Mouse (Mus musculus) midbrain, embryonic 16.5 days (tissue): ENCODE measurements around the gene Tmem8. TPM values are rescaled to one million over a fixed set of nuclear protein-coding genes. Genes with fewer than 3 reads are reported as not detected.
A peak's percentile ranks its signal among the peaks of the same experiment; 100 is the strongest.
"Not testable (repeated sequence)": the region's sequence is repeated elsewhere in the genome, so short reads cannot be mapped to it uniquely, and the experiment has no call there.

ENCODE experiments used
- ATAC-seq: fragments of 200-750 bp; cut with Nextera tagmentation; 2 replicates; pipeline ENCODE4 v1.8.0; 2017; ENCODE audit warnings: moderate TSS enrichment
- H3K27ac ChIP-seq: fragments of 300-500 bp; sonication (generic); 2 replicates; pipeline ENCODE4 v1.5.1; 2014; ENCODE audit warnings: mild to moderate bottlenecking, low read length, mixed read lengths
- H3K27me3 ChIP-seq: fragments of 300-500 bp; sonication (generic); 2 replicates; pipeline ENCODE4 v1.6.1; 2014; ENCODE audit warnings: low read depth, low read length, mixed read lengths; ENCODE audit not compliant: control insufficient read depth, insufficient read depth
- H3K36me3 ChIP-seq: fragments of 300-500 bp; sonication (generic); 2 replicates; pipeline ENCODE4 v1.6.1; 2014; ENCODE audit warnings: mild to moderate bottlenecking, low read length, moderate library complexity, mixed read lengths; ENCODE audit not compliant: control insufficient read depth, insufficient read depth
- H3K4me1 ChIP-seq: fragments of 300-500 bp; sonication (generic); 2 replicates; pipeline ENCODE4 v1.6.1; 2014; ENCODE audit warnings: mild to moderate bottlenecking, low read length, mixed read lengths; ENCODE audit not compliant: control insufficient read depth, insufficient read depth
- H3K4me2 ChIP-seq: fragments of 300-500 bp; sonication (generic); 2 replicates; pipeline ENCODE4 v1.6.1; 2014; ENCODE audit warnings: mild to moderate bottlenecking, low read length, mixed read lengths
- H3K4me3 ChIP-seq: fragments of 300-500 bp; sonication (generic); 2 replicates; pipeline ENCODE4 v1.5.1; 2014; ENCODE audit warnings: low read depth, mild to moderate bottlenecking, low read length, moderate library complexity, mixed read lengths
- H3K9ac ChIP-seq: fragments of 300-500 bp; sonication (generic); 2 replicates; pipeline ENCODE4 v1.6.1; 2014; ENCODE audit warnings: low read depth, low read length, mixed read lengths
- H3K9me3 ChIP-seq: fragments of 300-500 bp; sonication (generic); replicated peaks from 2 replicates; pipeline ENCODE4 v1.6.1; 2014; ENCODE audit warnings: mild to moderate bottlenecking, low read length, mixed read lengths; ENCODE audit not compliant: control insufficient read depth, poor library complexity, severe bottlenecking
- WGBS: fragments of 180-500 bp; shearing (Covaris S2); extraction: QIAGEN DNeasy Blood & Tissue Kit; methylation state at CpG from one replicate; pipeline ENCODE4 v1.1.7; 2014; 5-methylcytosine and 5-hydroxymethylcytosine counted together
- polyA plus RNA-seq: library from polyadenylated mRNA; unstranded; fragments of >200 nt; fragmentation: Nextera tagmentation; extraction: Ambion mirVana; gene quantifications from 2 replicates; pipeline ENCODE4 v1.2.1, GENCODE M21; 2015

Gene Tmem8
- polyA plus RNA-seq, 1 experiment from 2014 or later = 3.8 TPM

GRCm38 (mm10) chr17:26105619-26106018 lies 7.5 kb upstream of the Tmem8 start:
- Histone ChIP-seq H3K4me2 (no peak overlapping the region), H3K4me3 (no peak overlapping the region), H3K9ac (no peak overlapping the region), H3K4me1 (no peaks in the 10 kb centered on the region), H3K36me3 (no peaks in the 10 kb centered on the region), H3K27me3 (peaks cover under 1% of the 10 kb centered on the region; the same call in 1 of the 2 replicates), H3K9me3 (no peaks in the 10 kb centered on the region), H3K27ac (no peak overlapping the region)
- WGBS = 77% methylated on average over 4 of the region's 4 CpGs
- no peak for ATAC-seq

- ATAC-seq = no peak
- no peak overlapping the region for H3K9ac ChIP-seq
- H3K4me2 ChIP-seq = no peak overlapping the region
- H3K27me3 ChIP-seq = peaks cover 15% of the 10 kb centered on the region
- no peak overlapping the region for H3K4me3 ChIP-seq
- 13% methylated on average over 4 of the region's 4 CpGs for WGBS
- no peak overlapping the region for H3K27ac ChIP-seq
- no peaks in the 10 kb centered on the region for H3K36me3 ChIP-seq
- H3K9me3 ChIP-seq = no peaks in the 10 kb centered on the region
- peaks cover 3% of the 10 kb centered on the region for H3K4me1 ChIP-seq
Observed at GRCm38 (mm10) chr17:26110156-26110555, 2.9 kb upstream of the Tmem8 start.

GRCm38 (mm10) chr17:26111024-26111423 lies 2.1 kb upstream of the Tmem8 start:
- ATAC-seq = no peak
- no peak overlapping the region for H3K4me2 ChIP-seq
- 7% methylated on average over 4 of the region's 4 CpGs for WGBS

GRCm38 (mm10) chr17:26111722-26112121 lies 1.4 kb upstream of the Tmem8 start:
- Histone ChIP-seq H3K9me3 (no peaks in the 10 kb centered on the region), H3K9ac (no peak overlapping the region), H3K27me3 (peaks cover 23% of the 10 kb centered on the region), H3K4me2 (no peak overlapping the region), H3K4me3 (no peak overlapping the region), H3K4me1 (peaks cover 3% of the 10 kb centered on the region), H3K36me3 (no peaks in the 10 kb centered on the region), H3K27ac (no peak overlapping the region)
- ATAC-seq = no peak
- WGBS = 17% methylated on average over 4 of the region's 4 CpGs

More at GRCm38 (mm10) chr17:26111024-26111423, 2.1 kb upstream of the Tmem8 start:
- Histone ChIP-seq H3K36me3 (no peaks in the 10 kb centered on the region), H3K4me1 (peaks cover 3% of the 10 kb centered on the region), H3K27ac (no peak overlapping the region), H3K9me3 (no peaks in the 10 kb centered on the region), H3K4me3 (no peak overlapping the region), H3K27me3 (peaks cover 23% of the 10 kb centered on the region), H3K9ac (no peak overlapping the region)

DNA sequence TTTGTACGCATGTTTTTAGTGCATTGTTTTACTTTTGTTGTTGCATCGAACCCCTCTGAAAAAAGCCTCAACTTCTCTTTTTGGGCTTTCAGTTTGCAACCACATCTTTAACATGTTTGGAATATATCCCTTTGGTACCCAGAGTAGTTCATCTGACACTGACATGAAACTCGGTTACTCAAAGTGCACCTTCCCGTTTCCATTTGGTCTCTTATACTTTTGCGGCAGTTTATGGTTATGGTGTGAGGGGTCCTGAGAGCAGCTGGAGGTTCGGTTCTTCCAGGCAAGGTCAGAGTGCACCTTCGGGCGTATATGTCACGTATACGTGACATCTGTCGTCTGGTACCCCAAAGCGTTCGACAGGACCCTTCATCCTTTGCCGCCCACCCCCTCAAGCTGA lies 348 bp upstream of the Tmem8 start:
- no peaks in the 10 kb centered on the region for H3K9me3 ChIP-seq
- peaks cover 3% of the 10 kb centered on the region for H3K4me1 ChIP-seq
- peaks cover 23% of the 10 kb centered on the region for H3K27me3 ChIP-seq
- WGBS = 15% methylated on average over 14 of the region's 14 CpGs
- no peak for ATAC-seq
- peak overlapping the region; percentile 93 for H3K4me2 ChIP-seq
- H3K27ac ChIP-seq = peak overlapping the region; percentile 58; the same call in 1 of the 2 replicates
- H3K36me3 ChIP-seq = no peaks in the 10 kb centered on the region
- H3K4me3 ChIP-seq = peak overlapping the region; percentile 76
- H3K9ac ChIP-seq = peak overlapping the region; percentile 85

- Histone ChIP-seq H3K9me3 (no peaks in the 10 kb centered on the region), H3K4me1 (peaks cover 3% of the 10 kb centered on the region), H3K4me2 (peak overlapping the region; percentile 93), H3K4me3 (peak overlapping the region; percentile 76), H3K36me3 (no peaks in the 10 kb centered on the region), H3K27ac (no peak overlapping the region), H3K27me3 (peaks cover 23% of the 10 kb centered on the region), H3K9ac (peak overlapping the region; percentile 85)
- WGBS = 12% methylated on average over 8 of the region's 8 CpGs
- no peak for ATAC-seq
Observed at GRCm38 (mm10) chr17:26114061-26114460, 962 bp downstream of the Tmem8 start.

DNA sequence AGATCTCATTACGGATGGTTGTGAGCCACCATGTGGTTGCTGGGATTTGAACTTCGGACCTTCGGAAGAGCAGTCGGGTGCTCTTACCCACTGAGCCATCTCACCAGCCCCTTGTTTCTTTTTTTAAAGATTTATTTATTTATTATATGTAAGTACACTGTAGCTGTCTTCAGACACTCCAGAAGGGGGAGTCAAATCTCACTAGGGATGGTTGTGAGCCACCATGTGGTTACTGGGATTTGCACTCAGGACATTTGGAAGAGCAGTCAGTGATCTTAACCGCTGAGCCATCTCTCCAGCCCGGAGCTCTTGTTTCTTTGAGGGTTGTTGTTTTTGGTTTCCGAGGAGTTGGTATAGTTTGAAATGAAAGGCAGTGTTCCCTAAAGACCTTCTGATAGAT lies 1.4 kb downstream of the Tmem8 start:
- 67% methylated on average over 7 of the region's 7 CpGs for WGBS
- H3K9me3 ChIP-seq, H3K27ac ChIP-seq, ATAC-seq, H3K4me3 ChIP-seq, H3K36me3 ChIP-seq, H3K4me2 ChIP-seq, H3K4me1 ChIP-seq, H3K9ac ChIP-seq: not testable (repeated sequence)
- H3K27me3 ChIP-seq = peaks cover 23% of the 10 kb centered on the region

- Histone ChIP-seq H3K27ac (no peak overlapping the region), H3K36me3 (no peaks in the 10 kb centered on the region), H3K4me2 (no peak overlapping the region), H3K9ac (no peak overlapping the region), H3K4me1 (peaks cover 3% of the 10 kb centered on the region), H3K4me3 (no peak overlapping the region), H3K9me3 (no peaks in the 10 kb centered on the region), H3K27me3 (peaks cover 23% of the 10 kb centered on the region)
- ATAC-seq = no peak
- 84% methylated on average over 7 of the region's 7 CpGs for WGBS
Observed at GRCm38 (mm10) chr17:26115205-26115898, 2.3 kb downstream of the Tmem8 start.

DNA sequence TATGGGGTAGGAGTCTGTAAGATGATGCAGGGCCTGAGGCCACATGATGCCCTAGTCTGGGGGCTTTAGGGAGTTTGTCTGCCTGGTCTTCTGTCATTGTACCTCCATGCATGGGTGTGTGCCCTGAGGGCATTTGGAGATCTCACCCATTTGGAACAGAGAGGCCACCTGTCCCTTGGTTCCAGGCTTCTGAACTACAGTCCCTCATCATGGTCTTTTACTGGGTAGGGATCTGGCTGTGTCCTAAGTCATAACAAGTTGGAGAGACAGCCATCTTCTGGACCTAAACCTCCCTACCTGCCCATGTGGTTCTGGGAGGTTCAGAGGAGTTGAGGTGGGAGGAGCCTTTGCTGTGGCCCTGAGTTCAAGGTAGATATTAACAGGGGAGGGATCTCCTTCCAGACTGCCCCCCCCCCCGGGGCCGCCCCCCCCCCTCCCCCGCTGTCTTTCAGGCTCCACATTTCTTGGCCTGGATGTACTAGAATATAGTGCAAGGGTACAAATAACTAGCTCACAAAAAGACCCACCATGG lies 2.9 kb downstream of the Tmem8 start:
- H3K9ac ChIP-seq = no peak overlapping the region
- peaks cover 3% of the 10 kb centered on the region for H3K4me1 ChIP-seq
- H3K27ac ChIP-seq = no peak overlapping the region
- no peaks in the 10 kb centered on the region for H3K36me3 ChIP-seq
- H3K4me3 ChIP-seq = no peak overlapping the region
- ATAC-seq = no peak
- 67% methylated on average over 1 of the region's 3 CpGs for WGBS
- H3K9me3 ChIP-seq = no peaks in the 10 kb centered on the region
- no peak overlapping the region for H3K4me2 ChIP-seq
- peaks cover 19% of the 10 kb centered on the region for H3K27me3 ChIP-seq
